Comparison of ENCODE assay signal across 8 mouse cellular contexts in genomic region chr1:125434485-125435001, GRCm38 (mm10). TPM values are rescaled to one million over a fixed set of nuclear protein-coding genes. Genes with fewer than 3 reads are reported as not detected.
DNase-seq lines count a peak whose midpoint lies in the region; ATAC-seq and TF ChIP-seq lines count a peak whose summit lies in the region.

No protein-coding gene starts in this region.

- H3K9ac ChIP-seq in midbrain, postnatal 0 days (replicated peaks; ENCODE audit: low read length, poor library complexity, severe bottlenecking), result peak overlapping the region; percentile 92

- ATAC-seq in erythroblast, adult 5-6 weeks (replicated peaks; ENCODE audit: low FRiP score, poor library complexity, severe bottlenecking), result no peak
- ATAC-seq in midbrain, postnatal 0 days (ENCODE audit: low FRiP score), result peak; percentile 21; the same call in 1 of the 2 replicates

- DNase-seq in embryonic facial prominence, embryonic 10.5 days (ENCODE audit: low spot score), result peak; percentile 64
- DNase-seq in heart, embryonic 10.5 days (ENCODE audit: low spot score), result peak; percentile 82
- peak; percentile 61 for DNase-seq in kidney, adult 9 months
- peak; percentile 55 for DNase-seq in liver
- DNase-seq in midbrain, postnatal 0 days (ENCODE audit: low spot score), result peak; percentile 53
- DNase-seq in spleen, postnatal 4 days (ENCODE audit: low spot score in 2 of 2), result peak; percentile 60 to 80

- no peak for TF ChIP-seq CTCF in midbrain, postnatal 0 days (IDR thresholded peaks at IDR 0.05)

- peaks cover 46% of the 10 kb centered on the region for H3K4me1 ChIP-seq in erythroblast, embryonic 14.5 days (ENCODE audit: control insufficient read depth)
- H3K4me1 ChIP-seq in embryonic facial prominence, embryonic 10.5 days, result peaks cover 30% of the 10 kb centered on the region
- H3K4me1 ChIP-seq in heart, embryonic 10.5 days, result peaks cover 26% of the 10 kb centered on the region
- peaks cover 16% of the 10 kb centered on the region for H3K4me1 ChIP-seq in midbrain, postnatal 0 days (ENCODE audit: insufficient read depth, low read length)

- H3K9me3 ChIP-seq in erythroblast, embryonic 14.5 days (ENCODE audit: control insufficient read depth, low read length), result no peaks in the 10 kb centered on the region
- H3K9me3 ChIP-seq in embryonic facial prominence, embryonic 10.5 days, result no peaks in the 10 kb centered on the region
- H3K9me3 ChIP-seq in heart, embryonic 10.5 days, result no peaks in the 10 kb centered on the region
- no peaks in the 10 kb centered on the region for H3K9me3 ChIP-seq in midbrain, postnatal 0 days (ENCODE audit: low read length)

- under 1% methylated on average over 25 of the region's 25 CpGs for WGBS in embryonic facial prominence, embryonic 10.5 days
- under 1% methylated on average over 25 of the region's 25 CpGs for WGBS in heart, embryonic 10.5 days
- WGBS in midbrain, postnatal 0 days, result 1% methylated on average over 25 of the region's 25 CpGs

- H3K27me3 ChIP-seq in erythroblast, embryonic 14.5 days (ENCODE audit: control insufficient read depth), result no peaks in the 10 kb centered on the region
- no peaks in the 10 kb centered on the region for H3K27me3 ChIP-seq in embryonic facial prominence, embryonic 10.5 days (replicated peaks; ENCODE audit: low read depth, poor library complexity, severe bottlenecking)
- no peaks in the 10 kb centered on the region for H3K27me3 ChIP-seq in heart, embryonic 10.5 days (ENCODE audit: insufficient read depth, poor library complexity, severe bottlenecking)
- no peaks in the 10 kb centered on the region for H3K27me3 ChIP-seq in midbrain, postnatal 0 days (ENCODE audit: insufficient read depth, low read length)

- H3K27ac ChIP-seq in embryonic facial prominence, embryonic 10.5 days (replicated peaks), result peak overlapping the region; percentile 97
- H3K27ac ChIP-seq in heart, embryonic 10.5 days, result peak overlapping the region; percentile 97
- H3K27ac ChIP-seq in midbrain, postnatal 0 days (ENCODE audit: low read depth, low read length), result peak overlapping the region; percentile 95

- H3K4me2 ChIP-seq in midbrain, postnatal 0 days (ENCODE audit: low read depth, low read length, poor library complexity, severe bottlenecking), result peak overlapping the region; percentile 57

- peak overlapping the region; percentile 92 for H3K4me3 ChIP-seq in erythroblast, embryonic 14.5 days (replicated peaks)
- H3K4me3 ChIP-seq in embryonic facial prominence, embryonic 10.5 days, result peak overlapping the region; percentile 86
- peak overlapping the region; percentile 76 for H3K4me3 ChIP-seq in heart, embryonic 10.5 days
- peak overlapping the region; percentile 85 for H3K4me3 ChIP-seq in midbrain, postnatal 0 days (ENCODE audit: low read depth, low read length)

- peaks cover 3% of the 10 kb centered on the region; the same call in 1 of the 2 replicates for H3K36me3 ChIP-seq in erythroblast, embryonic 14.5 days (ENCODE audit: control insufficient read depth)
- no peaks in the 10 kb centered on the region for H3K36me3 ChIP-seq in embryonic facial prominence, embryonic 10.5 days (replicated peaks)
- H3K36me3 ChIP-seq in heart, embryonic 10.5 days, result no peaks in the 10 kb centered on the region
- H3K36me3 ChIP-seq in midbrain, postnatal 0 days (ENCODE audit: insufficient read depth, low read length), result no peaks in the 10 kb centered on the region

RNA-seq across cellular contexts. Expression of gene Actr3, which starts 1.0 kb away (rescaled TPM):
- polyA plus RNA-seq in erythroblast, embryonic 14.5 days (2012), result 3.4 and 3.5 TPM in 2 replicates
- total RNA-seq in erythroblast, adult 5-6 weeks (2015; ENCODE audit: low replicate concordance), result 203 and 242 TPM in 2 replicates
- 316 and 347 TPM in 2 replicates for total RNA-seq in erythroblast, adult 5-6 weeks (2017; ENCODE audit: low replicate concordance)
- 227 and 229 TPM in 2 replicates for polyA plus RNA-seq in embryonic facial prominence, embryonic 10.5 days (2016; fragmentation: Nextera tagmentation; extraction: Ambion mirVana)
- 283 and 309 TPM in 2 replicates for polyA plus RNA-seq in heart, embryonic 10.5 days (2016; fragmentation: Nextera tagmentation; extraction: Ambion mirVana)
- 201 and 246 TPM in 2 replicates for total RNA-seq in midbrain, postnatal 0 days (2014; rRNA removed)
- polyA plus RNA-seq in midbrain, postnatal 0 days (2015; fragmentation: Nextera tagmentation; extraction: Ambion mirVana), result 175 and 179 TPM in 2 replicates

Comparison
In these comparisons a context has a peak if more than half of its experiments do, and no peak if none do; other contexts are left out.
1. RNA of gene Actr3, which starts 1.0 kb away (polyA plus RNA-seq): 283 to 309 TPM in heart, embryonic 10.5 days, 227 to 229 TPM in embryonic facial prominence, embryonic 10.5 days and 175 to 179 TPM in midbrain, postnatal 0 days; 3.4 to 3.5 TPM in erythroblast, embryonic 14.5 days; every median in the first group is over 10 times any median in the second.
2. Peak in every context shown above with its lines, with median percentiles within 50 percentile points of each other: H3K4me3 ChIP-seq, DNase-seq and H3K27ac ChIP-seq.